Mouse (Mus musculus) liver, embryonic 11.5 days (tissue): ENCODE data around the gene Srp9. TPM values are rescaled to one million over a fixed set of nuclear protein-coding genes. Genes with fewer than 3 reads are reported as not detected.

Experiments used
- ATAC-seq: fragments of 200-750 bp; cut with Nextera tagmentation; replicated peaks from 2 replicates; pipeline ENCODE4 v1.8.0; 2017; ENCODE audit warnings: moderate number of reproducible peaks, mild to moderate bottlenecking, moderate TSS enrichment, moderate library complexity; ENCODE audit not compliant: low FRiP score
- DNase-seq: peaks from one replicate; pipeline ENCODE4 v3.0.0-alpha.2; 2017; ENCODE audit warnings: low spot score
- H3K27ac ChIP-seq: fragments of 300-500 bp; sonication (generic); 2 replicates; pipeline ENCODE4 v1.5.1; 2014; ENCODE audit warnings: mild to moderate bottlenecking, low read depth, low read length, control low read depth
- H3K27me3 ChIP-seq: fragments of 300-500 bp; sonication (generic); replicated peaks from 2 replicates; pipeline ENCODE4 v1.6.1; 2014; ENCODE audit warnings: low read length, mixed read lengths; ENCODE audit not compliant: control insufficient read depth, insufficient read depth
- H3K36me3 ChIP-seq: fragments of 300-500 bp; sonication (generic); 2 replicates; pipeline ENCODE4 v1.6.1; 2014; ENCODE audit warnings: mild to moderate bottlenecking, low read length, moderate library complexity, mixed read lengths; ENCODE audit not compliant: control insufficient read depth, insufficient read depth
- H3K4me1 ChIP-seq: fragments of 300-500 bp; sonication (generic); replicated peaks from 2 replicates; pipeline ENCODE4 v1.6.1; 2014; ENCODE audit warnings: low read length, mixed read lengths; ENCODE audit not compliant: control insufficient read depth, insufficient read depth
- H3K4me2 ChIP-seq: fragments of 300-500 bp; sonication (generic); 2 replicates; pipeline ENCODE4 v1.6.1; 2014; ENCODE audit warnings: mild to moderate bottlenecking, control low read depth, moderate library complexity
- H3K4me3 ChIP-seq: fragments of 300-500 bp; sonication (generic); 2 replicates; pipeline ENCODE4 v1.5.1; 2014; ENCODE audit warnings: low read depth, low read length, control low read depth
- H3K9ac ChIP-seq: fragments of 300-500 bp; sonication (generic); 2 replicates; pipeline ENCODE4 v1.6.1; 2014; ENCODE audit warnings: low read depth, low read length, control low read depth
- H3K9me3 ChIP-seq: fragments of 300-500 bp; sonication (generic); 2 replicates; pipeline ENCODE4 v1.6.1; 2016; ENCODE audit warnings: low read length, inconsistent platforms, mixed read lengths; ENCODE audit not compliant: control insufficient read depth
- WGBS: fragments of 180-500 bp; shearing (Covaris S2); extraction: QIAGEN DNeasy Blood & Tissue Kit; methylation state at CpG from one replicate; pipeline ENCODE4 v1.1.7; 2014; 5-methylcytosine and 5-hydroxymethylcytosine counted together
- polyA plus RNA-seq: library from polyadenylated mRNA; unstranded; fragments of >200 nt; fragmentation: Nextera tagmentation; extraction: Ambion mirVana; gene quantifications from 2 replicates; pipeline ENCODE4 v1.2.1, GENCODE M21; 2014

Gene Srp9
- polyA plus RNA-seq: 147 and 160 TPM in 2 replicates

DNA sequence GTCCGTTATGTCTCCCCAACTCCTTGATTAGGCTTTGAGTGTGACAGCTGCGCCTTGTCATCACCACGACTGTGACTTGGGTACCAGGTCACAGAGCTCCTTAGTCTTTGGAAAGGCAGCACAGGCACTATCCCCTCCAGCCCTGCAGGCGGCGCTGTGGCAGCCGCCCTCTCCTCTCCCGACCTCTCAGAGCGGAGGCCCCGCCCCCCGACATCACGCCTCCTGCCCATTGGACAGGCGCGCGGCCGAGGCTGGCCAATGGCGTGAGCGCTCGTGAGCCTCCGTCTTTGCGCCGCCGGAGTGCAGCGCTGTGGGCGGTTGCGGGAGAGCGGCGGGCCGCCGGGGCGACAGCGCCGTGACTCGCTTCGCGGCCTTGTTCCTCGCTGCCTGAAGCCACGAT is at the start of gene Srp9:
Srp9 (plus strand) TSS at position 232 of the 400 bp plus-strand sequence.
- under 1% methylated on average over 36 of the region's 37 CpGs for WGBS

DNA sequence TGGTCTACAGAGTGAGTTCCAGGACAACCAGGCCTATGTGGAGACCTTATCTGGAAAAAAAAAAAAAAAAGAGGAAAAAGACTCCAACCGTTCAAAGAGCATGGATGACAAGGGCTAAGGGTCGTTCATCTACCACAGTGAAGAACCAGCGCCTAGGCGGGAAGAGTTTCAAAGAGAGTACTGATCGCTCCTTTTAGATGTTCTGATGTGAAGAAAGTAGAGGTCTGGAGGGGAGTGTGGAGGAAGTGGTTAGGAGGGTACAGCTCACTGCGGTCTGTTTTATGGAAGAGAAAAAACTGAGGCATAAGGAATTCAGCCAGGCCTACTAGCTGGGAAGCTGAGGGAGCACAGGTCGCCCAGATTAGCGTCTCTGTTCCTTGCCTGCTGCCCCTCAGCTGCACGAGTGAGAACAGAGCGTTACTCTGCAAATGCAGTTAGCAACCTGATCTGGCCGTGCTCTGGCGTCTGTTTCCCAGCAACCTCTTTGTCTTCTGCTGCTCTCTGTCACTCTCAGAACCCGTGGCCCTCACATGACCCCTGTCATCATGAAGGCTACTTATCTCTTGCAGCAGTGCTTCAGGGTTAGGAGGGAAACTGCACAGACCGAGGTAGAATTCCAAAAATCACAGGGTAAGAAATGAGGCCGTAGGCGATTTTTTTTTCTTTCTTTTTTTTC is 42.7 kb upstream of the Srp9 start:
- Histone ChIP-seq H3K27ac (no peak overlapping the region), H3K4me1 (peaks cover 3% of the 10 kb centered on the region; the same call in 1 of the 2 replicates), H3K36me3 (no peaks in the 10 kb centered on the region), H3K9ac (no peak overlapping the region), H3K27me3 (no peaks in the 10 kb centered on the region), H3K4me3 (no peak overlapping the region), H3K4me2 (peak overlapping the region; percentile 7; the same call in 1 of the 2 replicates), H3K9me3 (no peaks in the 10 kb centered on the region)
- WGBS: 13% methylated on average over 16 of the region's 16 CpGs
- DNase-seq: peak; percentile 43
- peak; percentile 34; the same call in 1 of the 2 replicates for ATAC-seq

More for the DNA sequence above, at the start of gene Srp9:
- peaks cover 10% of the 10 kb centered on the region; the same call in 1 of the 2 replicates for H3K36me3 ChIP-seq
- H3K9ac ChIP-seq: peak within 1 kb of the TSS; percentile 93
- peaks cover 9% of the 10 kb centered on the region for H3K4me1 ChIP-seq
- peak; percentile 97 for ATAC-seq
- peak within 1 kb of the TSS; percentile 83 for H3K27ac ChIP-seq
- H3K4me2 ChIP-seq: peak within 1 kb of the TSS; percentile 83
- H3K4me3 ChIP-seq: peak within 1 kb of the TSS; percentile 85
- H3K9me3 ChIP-seq: no peaks in the 10 kb centered on the region
- DNase-seq: peak; percentile 95
- H3K27me3 ChIP-seq: no peaks in the 10 kb centered on the region

DNA sequence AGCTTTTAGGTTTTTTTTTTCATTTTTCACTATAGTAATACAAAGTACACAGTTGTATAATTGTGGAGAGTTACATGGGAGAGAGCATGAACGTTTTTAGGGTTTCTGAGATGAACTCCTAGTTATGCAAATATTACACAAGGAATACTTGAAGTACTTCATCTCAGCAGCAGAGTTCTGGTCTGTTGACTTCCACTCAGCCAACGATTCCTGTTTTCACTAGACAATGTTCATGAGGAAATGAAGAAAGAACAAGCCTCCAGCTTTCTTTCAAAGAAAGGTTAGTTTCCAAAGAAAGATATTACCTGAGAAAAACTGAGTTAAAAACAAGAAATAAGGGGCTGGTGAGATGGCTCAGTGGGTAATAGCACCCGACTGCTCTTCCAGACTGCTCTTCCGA is 41.1 kb upstream of the Srp9 start:
- ATAC-seq: no peak
- Histone ChIP-seq H3K9ac (no peak overlapping the region), H3K36me3 (no peaks in the 10 kb centered on the region), H3K4me2 (no peak overlapping the region), H3K9me3 (no peaks in the 10 kb centered on the region), H3K4me3 (no peak overlapping the region), H3K27me3 (no peaks in the 10 kb centered on the region), H3K27ac (no peak overlapping the region), H3K4me1 (peaks cover 3% of the 10 kb centered on the region; the same call in 1 of the 2 replicates)
- DNase-seq: no peak
- 75% methylated on average over 4 of the region's 4 CpGs for WGBS

DNA sequence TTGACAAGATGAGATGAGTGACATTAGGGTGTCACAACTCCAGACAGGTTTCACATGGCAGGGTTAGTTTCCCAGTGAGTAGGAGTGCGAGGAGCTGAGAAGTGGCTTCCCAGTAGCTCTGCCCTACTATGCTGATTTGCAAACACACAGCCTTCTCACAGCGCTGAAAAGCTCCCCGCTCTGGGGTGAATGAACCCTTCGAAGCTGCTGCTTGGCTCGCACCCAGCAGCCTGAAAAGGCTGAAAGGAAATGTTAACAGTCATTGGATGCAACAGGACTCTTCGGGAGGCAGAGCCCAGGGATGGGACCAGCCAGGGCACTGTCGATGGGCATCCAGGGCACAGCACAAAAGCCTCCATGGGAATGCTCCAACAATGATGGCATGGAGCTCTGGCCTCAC is 37.8 kb upstream of the Srp9 start:
- WGBS: 62% methylated on average over 7 of the region's 7 CpGs
- Histone ChIP-seq H3K27me3 (no peaks in the 10 kb centered on the region), H3K36me3 (no peaks in the 10 kb centered on the region), H3K4me3 (no peak overlapping the region), H3K4me1 (peaks cover 15% of the 10 kb centered on the region), H3K4me2 (no peak overlapping the region), H3K27ac (no peak overlapping the region), H3K9me3 (no peaks in the 10 kb centered on the region), H3K9ac (no peak overlapping the region)
- ATAC-seq: no peak
- DNase-seq: no peak

DNA sequence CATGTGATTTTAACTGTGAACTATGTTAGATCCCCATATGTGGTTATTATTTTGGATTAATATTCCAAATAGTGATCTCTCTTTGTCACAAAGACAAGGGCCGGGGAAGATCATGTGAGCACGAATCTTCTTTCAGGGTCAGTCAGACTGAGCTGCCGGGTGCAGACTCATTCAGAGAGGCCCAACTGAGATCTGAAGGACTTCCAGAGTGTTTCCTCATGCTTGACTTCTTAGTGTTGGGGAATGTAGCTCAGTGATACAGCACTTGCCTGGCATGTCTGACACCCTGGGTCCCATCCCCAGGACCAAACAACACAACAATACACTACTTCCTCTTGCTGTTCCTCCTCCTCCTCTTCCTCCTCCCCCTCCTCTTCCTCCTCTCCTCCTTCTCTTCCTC is 37.2 kb upstream of the Srp9 start:
- Histone ChIP-seq H3K27me3 (no peaks in the 10 kb centered on the region), H3K27ac (no peak overlapping the region), H3K9ac (no peak overlapping the region), H3K4me1 (peaks cover 12% of the 10 kb centered on the region), H3K36me3 (no peaks in the 10 kb centered on the region), H3K4me3 (no peak overlapping the region), H3K4me2 (no peak overlapping the region), H3K9me3 (no peaks in the 10 kb centered on the region)
- no peak for ATAC-seq
- WGBS: 87% methylated on average over 3 of the region's 3 CpGs
- DNase-seq: no peak

DNA sequence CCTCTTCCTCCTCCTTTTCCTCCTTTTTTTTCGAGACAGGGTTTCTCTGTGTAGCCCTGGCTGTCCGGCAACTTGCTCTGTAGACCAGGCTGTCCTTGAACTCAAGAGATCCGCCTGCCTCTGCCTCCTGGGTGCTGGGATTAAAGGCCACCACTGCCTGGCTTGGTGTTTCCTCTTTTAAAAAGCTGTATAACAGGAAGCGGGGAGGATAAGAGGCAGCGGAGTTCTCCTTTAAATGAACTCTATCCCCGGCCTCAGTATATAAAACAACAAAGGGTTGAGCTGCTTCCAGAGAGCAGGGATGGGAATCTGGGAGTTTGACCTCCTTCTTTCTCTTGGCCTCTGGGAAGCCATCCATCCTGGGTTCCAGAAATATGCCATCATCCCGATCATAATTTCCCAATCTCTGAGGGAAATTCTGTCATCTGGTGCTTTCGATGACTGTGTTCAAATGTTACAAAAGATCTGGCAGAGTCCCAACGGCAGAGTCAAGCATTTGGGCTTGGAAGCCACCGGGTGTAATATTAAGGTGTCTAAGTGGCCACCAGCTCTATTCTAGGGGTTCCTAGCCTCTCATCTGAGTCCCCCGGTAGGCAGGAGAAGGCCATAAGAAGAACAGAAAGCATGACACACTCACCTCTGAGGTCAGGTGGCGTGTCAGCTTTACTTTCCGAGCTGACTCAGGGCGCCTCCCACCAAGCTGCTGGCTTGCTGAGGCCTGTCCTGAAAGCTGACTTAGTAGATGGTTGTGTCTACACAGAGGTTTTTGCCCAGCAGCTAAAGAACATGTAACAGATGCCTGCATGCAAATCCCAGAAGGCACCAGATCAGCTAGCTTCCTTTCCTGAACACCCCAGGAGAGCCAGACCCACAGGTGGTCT is 36.5 kb upstream of the Srp9 start:
- Histone ChIP-seq H3K9me3 (no peaks in the 10 kb centered on the region), H3K27ac (no peak overlapping the region), H3K9ac (no peak overlapping the region), H3K36me3 (no peaks in the 10 kb centered on the region), H3K4me1 (peaks cover 11% of the 10 kb centered on the region), H3K4me2 (no peak overlapping the region), H3K27me3 (no peaks in the 10 kb centered on the region), H3K4me3 (no peak overlapping the region)
- DNase-seq (no peak), ATAC-seq (no peak)
- 77% methylated on average over 14 of the region's 14 CpGs for WGBS

DNA sequence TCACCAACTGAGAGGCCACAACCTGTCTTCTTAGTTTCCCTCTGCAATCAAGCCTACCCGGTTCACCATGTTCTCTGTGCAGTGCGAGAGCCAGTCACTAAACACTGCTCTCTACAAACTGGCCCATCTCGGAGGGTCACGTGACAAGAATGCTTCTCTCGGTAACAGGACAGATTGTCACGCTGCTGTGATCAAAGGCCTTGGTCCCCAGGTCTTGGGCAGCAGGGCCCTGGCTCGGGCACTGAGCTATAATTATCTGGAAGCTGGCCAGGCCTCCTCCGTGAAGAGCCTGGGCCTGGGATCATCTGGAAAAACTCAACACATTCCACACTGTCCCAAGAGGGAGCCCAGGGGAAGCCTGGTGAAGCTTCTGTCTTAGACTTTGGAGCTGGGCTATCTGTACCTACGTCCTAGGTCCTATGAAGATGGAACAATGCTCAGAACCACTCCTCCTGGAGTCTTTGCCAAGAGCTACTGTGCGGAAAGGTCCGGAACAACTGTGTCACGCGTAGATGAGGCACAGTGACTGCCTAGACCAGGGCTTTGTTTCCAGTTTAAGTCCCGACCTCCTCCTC is 35.6 kb upstream of the Srp9 start:
- no peak overlapping the region for H3K27ac ChIP-seq
- H3K4me3 ChIP-seq: no peak overlapping the region
- ATAC-seq (no peak), DNase-seq (no peak)
- H3K9me3 ChIP-seq: no peaks in the 10 kb centered on the region
- H3K4me2 ChIP-seq: no peak overlapping the region
- H3K27me3 ChIP-seq: no peaks in the 10 kb centered on the region
- H3K36me3 ChIP-seq: no peaks in the 10 kb centered on the region
- H3K9ac ChIP-seq: no peak overlapping the region
- 59% methylated on average over 14 of the region's 14 CpGs for WGBS
- peaks cover 11% of the 10 kb centered on the region for H3K4me1 ChIP-seq

DNA sequence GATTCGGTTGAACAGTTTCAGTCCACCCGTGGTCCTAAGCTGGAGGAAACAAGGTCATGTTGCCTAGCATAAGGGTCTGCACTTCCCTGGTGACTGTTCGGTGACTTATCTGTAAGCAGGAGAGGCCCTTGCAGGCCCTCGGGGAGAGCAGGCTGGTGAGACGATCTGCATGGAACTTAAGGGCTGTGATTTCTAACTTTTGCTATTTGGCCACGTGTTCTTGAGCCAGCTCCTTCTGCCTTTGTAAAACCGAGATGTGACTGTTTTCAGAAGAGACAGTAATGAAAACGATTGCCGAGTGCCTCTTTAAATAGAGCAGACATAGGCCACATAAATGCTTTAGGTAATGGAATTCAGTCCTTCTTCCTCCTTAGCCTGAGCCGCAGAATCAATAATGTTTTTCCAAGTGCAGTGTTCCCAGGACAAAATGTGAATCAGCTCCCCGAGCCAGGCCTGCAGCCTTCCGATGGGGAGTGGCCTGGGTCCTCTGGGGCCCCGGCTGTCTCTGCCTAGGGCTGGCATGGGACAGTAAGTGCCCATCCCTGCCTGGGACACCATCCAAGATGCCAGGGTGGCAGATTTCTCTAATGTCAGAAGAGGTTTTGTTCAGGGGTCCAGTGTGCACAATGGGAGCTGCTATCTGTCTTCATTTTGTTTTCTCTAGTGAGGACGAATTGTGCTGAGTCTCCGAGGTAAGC is 34.8 kb upstream of the Srp9 start:
- no peak for DNase-seq
- H3K36me3 ChIP-seq: no peaks in the 10 kb centered on the region
- H3K9me3 ChIP-seq: no peaks in the 10 kb centered on the region
- WGBS: 54% methylated on average over 15 of the region's 15 CpGs
- H3K4me3 ChIP-seq: no peak overlapping the region
- H3K27me3 ChIP-seq: no peaks in the 10 kb centered on the region
- no peak overlapping the region for H3K9ac ChIP-seq
- H3K27ac ChIP-seq: no peak overlapping the region
- no peak for ATAC-seq
- H3K4me1 ChIP-seq: peaks cover 11% of the 10 kb centered on the region
- H3K4me2 ChIP-seq: no peak overlapping the region
